Mouse (Mus musculus) myocyte (in vitro differentiated cells): ENCODE results near the gene Vamp9. TPM values are rescaled to one million over a fixed set of nuclear protein-coding genes. Genes with fewer than 3 reads are reported as not detected.

ENCODE experiments used
- H3K27me3 ChIP-seq: one replicate; pipeline ENCODE4 v1.6.1; 2011; ENCODE audit not compliant: control insufficient read depth, insufficient read depth, insufficient read length
- H3K36me3 ChIP-seq: one replicate; pipeline ENCODE4 v1.6.1; 2011; ENCODE audit not compliant: control insufficient read depth, insufficient read depth
- H3K4me2 ChIP-seq: one replicate; pipeline ENCODE4 v1.6.1; 2011; ENCODE audit warnings: low read depth, control low read depth
- H3K4me3 ChIP-seq: one replicate; pipeline ENCODE4 v1.5.1; 2011; ENCODE audit warnings: mild to moderate bottlenecking, control low read depth, moderate library complexity
- H3K79me2 ChIP-seq: one replicate; pipeline ENCODE4 v1.6.1; 2011; ENCODE audit not compliant: control insufficient read depth, insufficient read depth
- H3ac ChIP-seq: one replicate; pipeline ENCODE4 v1.6.1; 2011; ENCODE audit not compliant: control insufficient read depth, insufficient read length
- CEBPB ChIP-seq: IDR thresholded peaks from 2 replicates; pipeline ENCODE4 v1.6.1; 2011; ENCODE audit warnings: mild to moderate bottlenecking, moderate library complexity; ENCODE audit not compliant: poor library complexity, insufficient read depth, severe bottlenecking
- E2F4 ChIP-seq: IDR thresholded peaks from one replicate; pipeline ENCODE4 v1.6.1; 2011; ENCODE audit warnings: mild to moderate bottlenecking, control low read depth, moderate library complexity; ENCODE audit not compliant: insufficient read depth
- MAX ChIP-seq: IDR thresholded peaks from one replicate; pipeline ENCODE4 v1.6.1; 2011; ENCODE audit warnings: low read depth, mild to moderate bottlenecking, control low read depth
- MYOD1 ChIP-seq, 3 experiments: IDR thresholded peaks; one replicate each; pipeline ENCODE4 v1.6.1; 2011; ENCODE audit warnings: control low read depth in 2 of 3, low read depth in 2 of 3, mild to moderate bottlenecking in 2 of 3, moderate library complexity in 1 of 3; ENCODE audit not compliant: insufficient read length in 2 of 3, control insufficient read depth in 1 of 3
- MYOG ChIP-seq, 3 experiments: IDR thresholded peaks; one replicate each; pipeline ENCODE4 v1.6.1; 2011; ENCODE audit warnings: control low read depth in 2 of 3, low read depth in 2 of 3, mild to moderate bottlenecking in 2 of 3; ENCODE audit not compliant: insufficient read length in 2 of 3, control insufficient read depth in 1 of 3, insufficient read depth in 1 of 3
- POLR2A ChIP-seq: IDR thresholded peaks from one replicate; pipeline ENCODE4 v1.6.1; 2011; ENCODE audit warnings: low read depth, mild to moderate bottlenecking, control low read depth, moderate library complexity; ENCODE audit not compliant: insufficient read length
- POLR2AphosphoS2 ChIP-seq: IDR thresholded peaks from one replicate; pipeline ENCODE4 v1.6.1; 2011; ENCODE audit warnings: low read depth, control low read depth; ENCODE audit not compliant: insufficient read length
- REST ChIP-seq: IDR thresholded peaks from one replicate; pipeline ENCODE4 v1.6.1; 2011; ENCODE audit warnings: mild to moderate bottlenecking, control low read depth, moderate library complexity; ENCODE audit not compliant: insufficient read depth, insufficient read length
- SRF ChIP-seq: IDR thresholded peaks from one replicate; pipeline ENCODE4 v1.6.1; 2011; ENCODE audit warnings: low read depth; ENCODE audit not compliant: control insufficient read depth, insufficient read length
- TCF12 ChIP-seq: IDR thresholded peaks from one replicate; pipeline ENCODE4 v1.6.1; 2011; ENCODE audit warnings: mild to moderate bottlenecking, control low read depth; ENCODE audit not compliant: poor library complexity, insufficient read depth, severe bottlenecking
- TCF3 ChIP-seq: IDR thresholded peaks from one replicate; pipeline ENCODE4 v1.6.1; 2011; ENCODE audit warnings: low read depth, control low read depth; ENCODE audit not compliant: insufficient read length
- USF1 ChIP-seq: IDR thresholded peaks from one replicate; pipeline ENCODE4 v1.6.1; 2011; ENCODE audit warnings: low read depth, mild to moderate bottlenecking, control low read depth, moderate library complexity
- polyA plus RNA-seq: library from polyadenylated mRNA; unstranded; fragments of >200 nt; fragmentation: generic; extraction: Trizol; gene quantifications from one replicate; pipeline ENCODE4 v1.2.1, GENCODE M21; 2012; ENCODE audit warnings: missing spikeins

Vamp9 gene
- polyA plus RNA-seq, 1 experiment = not detected

DNA sequence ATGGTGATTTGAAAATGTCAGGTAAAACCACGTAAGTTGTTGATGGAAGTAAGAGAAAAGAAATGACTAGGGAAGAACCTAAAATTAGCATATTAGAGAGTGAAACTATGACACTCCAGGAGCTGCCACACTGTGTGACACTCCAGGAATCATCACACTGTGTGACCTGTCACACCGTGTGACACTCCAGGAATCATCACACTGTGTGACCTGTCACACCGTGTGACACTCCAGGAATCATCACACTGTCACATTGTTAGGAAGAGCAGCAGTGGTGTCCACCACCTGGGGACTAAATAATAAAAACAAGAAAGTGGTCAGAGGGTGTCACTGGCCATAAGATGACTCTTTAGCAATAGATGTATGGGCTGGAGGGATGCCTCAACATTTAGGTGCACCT is 33.4 kb downstream of the Vamp9 start:
- H3K4me2 ChIP-seq = no peak overlapping the region
- H3ac ChIP-seq = no peak overlapping the region
- no peaks in the 10 kb centered on the region for H3K27me3 ChIP-seq
- TF ChIP-seq TCF12 (no peak), TCF3 (no peak), SRF (no peak), E2F4 (no peak), USF1 (no peak), POLR2AphosphoS2 (no peak), MAX (no peak), MYOD1 (IDR thresholded peaks at IDR 0.05; ENCODE audit: control insufficient read depth in 1 of 3, insufficient read length in 2 of 3, low read depth in 2 of 3) (no peak), MYOG (IDR thresholded peaks at IDR 0.05; ENCODE audit: control insufficient read depth in 1 of 3, insufficient read depth in 1 of 3, insufficient read length in 2 of 3, low read depth in 2 of 3) (no peak), REST (no peak), POLR2A (no peak), CEBPB (no peak)
- H3K79me2 ChIP-seq = no peaks in the 10 kb centered on the region
- no peaks in the 10 kb centered on the region for H3K36me3 ChIP-seq
- H3K4me3 ChIP-seq = no peak overlapping the region

DNA sequence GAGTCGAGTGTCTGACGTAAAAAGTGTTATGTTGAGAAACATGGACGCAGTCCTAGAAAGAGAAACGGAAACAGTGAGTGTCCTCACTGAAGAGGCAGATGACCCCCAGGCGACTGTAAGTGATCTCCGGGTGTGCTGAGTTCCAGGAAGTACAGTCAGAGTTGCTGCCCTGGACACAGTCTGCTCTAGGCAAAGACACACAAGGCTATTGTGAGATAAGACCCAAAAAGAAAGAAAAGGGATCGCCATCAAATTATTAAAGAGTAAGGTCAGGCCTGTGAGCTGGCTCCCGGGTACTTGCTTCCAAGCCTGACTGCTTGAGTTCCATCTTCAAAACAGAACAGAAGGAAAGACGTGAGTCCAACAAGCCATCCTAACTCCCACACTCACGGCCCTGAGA is 35.2 kb downstream of the Vamp9 start:
- no peak for TF ChIP-seq E2F4
- no peak for TF ChIP-seq MYOG (IDR thresholded peaks at IDR 0.05; ENCODE audit: control insufficient read depth in 1 of 3, insufficient read depth in 1 of 3, insufficient read length in 2 of 3, low read depth in 2 of 3)
- TF ChIP-seq MAX = no peak
- no peak for TF ChIP-seq CEBPB
- no peak for TF ChIP-seq REST
- TF ChIP-seq MYOD1 (IDR thresholded peaks at IDR 0.05; ENCODE audit: control insufficient read depth in 1 of 3, insufficient read length in 2 of 3, low read depth in 2 of 3) = no peak
- TF ChIP-seq TCF3 = no peak
- no peak for TF ChIP-seq POLR2AphosphoS2
- TF ChIP-seq SRF = no peak
- no peak for TF ChIP-seq USF1
- no peak for TF ChIP-seq POLR2A
- TF ChIP-seq TCF12 = no peak
- no peak overlapping the region for H3ac ChIP-seq
- no peaks in the 10 kb centered on the region for H3K36me3 ChIP-seq
- no peaks in the 10 kb centered on the region for H3K27me3 ChIP-seq
- no peak overlapping the region for H3K4me2 ChIP-seq
- no peaks in the 10 kb centered on the region for H3K79me2 ChIP-seq
- H3K4me3 ChIP-seq = no peak overlapping the region

DNA sequence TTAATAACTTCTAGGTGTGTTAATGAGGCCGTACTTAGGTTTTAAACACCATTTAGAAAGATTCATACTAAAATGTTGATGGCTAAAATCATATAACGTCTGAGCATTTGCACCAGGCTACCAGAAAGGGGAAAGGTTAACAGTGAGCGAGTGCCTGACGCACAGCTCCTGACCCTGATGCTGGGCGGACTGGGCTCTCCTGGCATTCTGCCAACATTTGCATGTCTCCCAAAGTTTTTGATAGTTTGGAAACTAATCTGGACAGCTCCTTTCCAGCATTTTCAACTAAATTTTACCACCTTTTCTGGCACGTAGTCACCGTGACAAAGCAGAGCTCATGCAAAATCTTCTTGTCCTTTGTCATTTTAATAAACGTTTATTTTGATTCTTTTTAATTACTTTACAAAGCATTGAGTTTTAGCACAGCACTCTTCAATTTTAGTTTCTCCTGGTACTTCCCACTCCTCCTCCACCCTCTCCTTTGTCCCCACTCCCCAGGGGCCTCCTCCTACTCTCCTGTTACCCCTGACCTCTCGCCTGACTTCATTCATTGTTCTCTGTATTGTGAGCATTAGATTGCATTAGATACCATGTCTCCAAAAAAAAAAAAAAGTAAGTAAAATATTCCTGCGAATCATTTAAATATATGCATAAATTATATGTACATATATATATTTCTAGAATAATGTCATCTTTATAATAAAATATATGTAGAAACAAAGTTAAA is 35.9 kb downstream of the Vamp9 start:
- Histone ChIP-seq H3K4me3 (no peak overlapping the region), H3ac (no peak overlapping the region), H3K79me2 (no peaks in the 10 kb centered on the region), H3K36me3 (no peaks in the 10 kb centered on the region), H3K4me2 (no peak overlapping the region), H3K27me3 (no peaks in the 10 kb centered on the region)
- TF ChIP-seq POLR2A = no peak
- no peak for TF ChIP-seq E2F4
- no peak for TF ChIP-seq REST
- TF ChIP-seq SRF = no peak
- TF ChIP-seq CEBPB = no peak
- TF ChIP-seq USF1 = no peak
- TF ChIP-seq MYOG (IDR thresholded peaks at IDR 0.05; ENCODE audit: control insufficient read depth in 1 of 3, insufficient read depth in 1 of 3, insufficient read length in 2 of 3, low read depth in 2 of 3) = no peak
- TF ChIP-seq TCF3 = no peak
- no peak for TF ChIP-seq POLR2AphosphoS2
- TF ChIP-seq MYOD1 (IDR thresholded peaks at IDR 0.05; ENCODE audit: control insufficient read depth in 1 of 3, insufficient read length in 2 of 3, low read depth in 2 of 3) = no peak
- TF ChIP-seq MAX = no peak
- TF ChIP-seq TCF12 = no peak

DNA sequence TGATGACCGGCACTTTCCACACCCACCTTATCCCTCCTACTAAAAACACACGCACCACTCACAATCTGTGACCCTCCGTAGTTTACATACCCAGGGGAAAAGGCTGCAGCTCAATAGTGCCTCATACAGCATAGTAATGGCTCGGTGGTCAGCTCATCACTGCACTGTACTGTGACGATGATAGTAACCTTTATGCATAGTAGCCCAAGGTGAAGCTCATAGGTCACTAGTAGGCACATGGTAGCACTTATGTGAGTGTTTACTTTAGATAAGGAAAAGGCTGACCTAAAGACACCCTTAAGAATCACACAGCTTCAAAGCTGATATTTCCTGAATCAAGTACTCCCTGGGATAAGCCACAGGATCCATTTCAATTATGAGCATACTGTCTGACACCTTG is 46.5 kb downstream of the Vamp9 start:
- Histone ChIP-seq H3K27me3 (no peaks in the 10 kb centered on the region), H3ac (no peak overlapping the region), H3K36me3 (peaks cover 6% of the 10 kb centered on the region), H3K4me3 (no peak overlapping the region), H3K4me2 (no peak overlapping the region), H3K79me2 (no peaks in the 10 kb centered on the region)
- no peak for TF ChIP-seq POLR2A
- TF ChIP-seq MAX = no peak
- no peak for TF ChIP-seq MYOD1 (IDR thresholded peaks at IDR 0.05; ENCODE audit: control insufficient read depth in 1 of 3, insufficient read length in 2 of 3, low read depth in 2 of 3)
- no peak for TF ChIP-seq TCF3
- no peak for TF ChIP-seq SRF
- TF ChIP-seq CEBPB = no peak
- TF ChIP-seq MYOG (IDR thresholded peaks at IDR 0.05; ENCODE audit: control insufficient read depth in 1 of 3, insufficient read depth in 1 of 3, insufficient read length in 2 of 3, low read depth in 2 of 3) = no peak
- TF ChIP-seq REST = no peak
- no peak for TF ChIP-seq POLR2AphosphoS2
- TF ChIP-seq TCF12 = no peak
- no peak for TF ChIP-seq E2F4
- TF ChIP-seq USF1 = no peak
